Mouse (Mus musculus) forebrain, embryonic 10.5 days (tissue): ENCODE results near the gene Fam71a. TPM values are rescaled to one million over a fixed set of nuclear protein-coding genes. Genes with fewer than 3 reads are reported as not detected.

Experiments used
- DNase-seq: peaks from one replicate; pipeline ENCODE4 v3.0.0-alpha.2; 2017; ENCODE audit warnings: low spot score; ENCODE audit errors: extremely low spot score
- H3K27ac ChIP-seq: fragments of 300-500 bp; sonication (generic); 2 replicates; pipeline ENCODE4 v1.5.1; 2016; ENCODE audit warnings: mild to moderate bottlenecking
- H3K27me3 ChIP-seq: fragments of 300-500 bp; sonication (generic); 2 replicates; pipeline ENCODE4 v1.6.1; 2016; ENCODE audit warnings: mild to moderate bottlenecking; ENCODE audit not compliant: poor library complexity, severe bottlenecking
- H3K36me3 ChIP-seq: fragments of 300-500 bp; sonication (generic); replicated peaks from 2 replicates; pipeline ENCODE4 v1.6.1; 2016; ENCODE audit warnings: mild to moderate bottlenecking, moderate library complexity
- H3K4me1 ChIP-seq: fragments of 300-500 bp; sonication (generic); 2 replicates; pipeline ENCODE4 v1.6.1; 2016
- H3K4me3 ChIP-seq: fragments of 300-500 bp; sonication (generic); 2 replicates; pipeline ENCODE4 v1.5.1; 2016; ENCODE audit warnings: mild to moderate bottlenecking, moderate library complexity
- H3K9me3 ChIP-seq: fragments of 300-500 bp; sonication (generic); 2 replicates; pipeline ENCODE4 v1.6.1; 2016; ENCODE audit warnings: mild to moderate bottlenecking, moderate library complexity
- WGBS: fragments of 180-500 bp; shearing (Covaris S2); methylation state at CpG from one replicate; pipeline ENCODE4 v1.1.7; 2016; 5-methylcytosine and 5-hydroxymethylcytosine counted together
- polyA plus RNA-seq: library from polyadenylated mRNA; unstranded; fragments of >200 nt; fragmentation: Nextera tagmentation; extraction: Ambion mirVana; gene quantifications from 2 replicates; pipeline ENCODE4 v1.2.1, GENCODE M21; 2016

The Fam71a gene
- polyA plus RNA-seq, 1 experiment from 2014 or later, result not detected

- no peaks in the 10 kb centered on the region for H3K36me3 ChIP-seq
- 62% methylated on average over 6 of the region's 6 CpGs for WGBS
- H3K27ac ChIP-seq, result no peak overlapping the region
- H3K9me3 ChIP-seq, result no peaks in the 10 kb centered on the region
- H3K4me3 ChIP-seq, result no peak overlapping the region
- no peak for DNase-seq
- H3K27me3 ChIP-seq, result peaks cover 84% of the 10 kb centered on the region
- peaks cover 26% of the 10 kb centered on the region for H3K4me1 ChIP-seq
These were observed 25.2 kb upstream of the Fam71a start for GRCm38 (mm10) chr1:191189671-191190372.

DNA sequence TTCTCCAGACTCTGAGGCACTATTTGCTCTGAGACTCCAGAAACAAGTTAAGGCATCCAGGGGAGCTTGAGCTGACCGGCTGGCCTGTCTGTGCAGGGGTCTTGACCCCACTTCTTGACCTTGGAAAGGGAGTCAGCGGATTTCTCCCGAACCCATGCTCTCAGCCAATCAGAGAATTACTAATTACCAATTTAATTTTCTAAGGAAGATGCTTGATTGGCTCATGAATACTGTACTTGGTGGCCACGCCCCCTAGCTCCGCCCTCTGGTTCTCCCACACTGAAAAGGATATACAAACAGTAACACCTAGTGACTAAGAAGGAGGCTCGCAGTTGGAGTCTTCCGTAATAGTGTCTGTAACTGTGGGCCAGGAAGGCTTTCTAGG is 21.8 kb upstream of the Fam71a start:
- Histone ChIP-seq H3K9me3 (no peaks in the 10 kb centered on the region), H3K4me3 (peak overlapping the region; percentile 62; the same call in 1 of the 2 replicates), H3K27ac (no peak overlapping the region), H3K36me3 (no peaks in the 10 kb centered on the region), H3K4me1 (peaks cover 60% of the 10 kb centered on the region), H3K27me3 (peaks cover 97% of the 10 kb centered on the region)
- WGBS, result 5% methylated on average over 7 of the region's 7 CpGs
- DNase-seq, result no peak

DNA sequence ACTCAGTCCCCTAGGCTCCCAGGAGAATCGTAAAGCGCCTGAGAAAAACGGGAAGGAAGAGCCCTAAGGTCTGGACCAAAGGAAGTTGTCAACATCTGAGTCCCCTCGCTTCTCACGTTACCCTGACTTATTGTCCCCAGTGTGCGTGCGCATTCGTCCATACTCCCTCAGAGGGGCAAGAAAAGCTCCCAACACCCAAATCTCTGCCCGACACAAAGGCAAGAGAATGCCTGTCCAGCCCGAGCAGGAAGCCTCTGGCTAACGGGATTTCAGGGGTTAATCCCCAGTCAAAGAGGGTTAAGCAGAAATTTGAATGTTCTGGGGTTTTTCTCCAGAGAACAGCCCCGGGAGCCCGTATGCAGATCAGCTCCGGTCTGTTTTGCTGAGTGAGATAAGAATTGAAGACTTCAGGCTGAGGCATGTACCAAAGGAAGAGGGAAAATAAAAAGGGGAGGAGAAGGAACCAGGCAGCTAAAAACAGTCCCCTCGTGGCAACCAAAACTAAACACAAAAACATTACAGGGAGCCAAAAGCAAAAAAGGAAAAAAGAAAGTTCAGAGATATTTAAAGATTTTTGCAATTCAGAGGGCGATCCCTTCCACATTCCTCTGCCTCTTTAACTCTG is 21.3 kb upstream of the Fam71a start:
- 0 out of 2 replicates have a peak overlapping the region, but pooled peaks have one; percentile 20 for H3K27ac ChIP-seq
- no peaks in the 10 kb centered on the region for H3K36me3 ChIP-seq
- peak overlapping the region; percentile 62 for H3K4me3 ChIP-seq
- H3K27me3 ChIP-seq, result peaks cover 97% of the 10 kb centered on the region
- H3K4me1 ChIP-seq, result peaks cover 63% of the 10 kb centered on the region
- under 1% methylated on average over 16 of the region's 16 CpGs for WGBS
- no peaks in the 10 kb centered on the region for H3K9me3 ChIP-seq
- DNase-seq, result peak; percentile 52

- H3K9me3 ChIP-seq, result no peaks in the 10 kb centered on the region
- H3K36me3 ChIP-seq, result no peaks in the 10 kb centered on the region
- H3K4me1 ChIP-seq, result peaks cover 65% of the 10 kb centered on the region
- under 1% methylated on average over 22 of the region's 22 CpGs for whole genome bisulfite sequencing
- peak; percentile 47 for DNase-seq
- peak overlapping the region; percentile 62 for H3K4me3 ChIP-seq
- peaks cover 97% of the 10 kb centered on the region for H3K27me3 ChIP-seq
- no peak overlapping the region for H3K27ac ChIP-seq
These were observed 20.2 kb upstream of the Fam71a start for GRCm38 (mm10) chr1:191184841-191185251.

GRCm38 (mm10) chr1:191184066-191184815 is 19.6 kb upstream of the Fam71a start:
- H3K4me3 ChIP-seq, result peak overlapping the region; percentile 62
- H3K9me3 ChIP-seq, result no peaks in the 10 kb centered on the region
- no peaks in the 10 kb centered on the region for H3K36me3 ChIP-seq
- peak; percentile 57 for DNase-seq
- peak overlapping the region; percentile 79 for H3K27ac ChIP-seq
- peaks cover 97% of the 10 kb centered on the region for H3K27me3 ChIP-seq
- peaks cover 71% of the 10 kb centered on the region for H3K4me1 ChIP-seq
- WGBS, result 1% methylated on average over 42 of the region's 42 CpGs

GRCm38 (mm10) chr1:191183163-191184065 is 18.8 kb upstream of the Fam71a start:
- Histone ChIP-seq H3K27me3 (peaks cover 97% of the 10 kb centered on the region), H3K27ac (peak overlapping the region; percentile 79), H3K36me3 (no peaks in the 10 kb centered on the region), H3K9me3 (no peaks in the 10 kb centered on the region), H3K4me3 (peak overlapping the region; percentile 62), H3K4me1 (peaks cover 79% of the 10 kb centered on the region)
- peak; percentile 86 for DNase-seq
- WGBS, result under 1% methylated on average over 67 of the region's 67 CpGs

DNA sequence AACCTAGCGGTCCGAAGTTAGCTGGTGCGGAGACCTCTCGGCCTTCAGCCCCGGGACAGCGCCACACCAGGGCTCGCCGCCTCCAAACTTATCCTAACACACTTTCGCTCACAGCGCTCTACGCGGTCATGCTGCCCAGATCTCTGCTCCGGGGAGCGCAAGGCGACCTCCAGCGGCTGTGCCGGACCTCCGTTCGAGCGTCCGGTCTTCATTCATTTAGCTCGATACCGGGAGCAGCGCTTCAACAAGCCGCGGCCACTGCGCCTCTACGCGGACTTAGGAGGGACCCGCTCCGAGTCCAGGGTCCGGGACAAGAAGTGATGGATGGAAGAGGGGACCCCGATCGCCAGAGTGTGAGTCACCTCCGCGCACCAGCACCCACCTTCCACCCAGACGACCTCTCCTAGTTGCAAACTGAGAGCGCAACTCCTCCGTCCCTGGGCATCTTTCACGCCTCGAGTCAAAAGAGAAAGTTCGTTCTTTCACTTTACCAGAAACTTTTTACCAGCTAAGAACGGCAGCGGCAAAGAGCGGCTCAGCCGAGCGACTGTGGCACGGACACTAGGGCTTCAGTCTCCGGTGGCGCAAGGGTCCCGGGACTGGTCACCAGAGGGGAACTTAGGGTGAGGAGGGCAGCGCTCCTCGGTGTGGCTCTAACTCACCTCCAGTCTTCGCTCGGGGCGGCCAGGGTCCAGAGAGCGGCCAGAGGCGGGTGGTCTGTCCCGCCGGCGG is 18.0 kb upstream of the Fam71a start:
- Histone ChIP-seq H3K36me3 (no peaks in the 10 kb centered on the region), H3K27ac (peak overlapping the region; percentile 79), H3K4me3 (peak overlapping the region; percentile 62), H3K4me1 (peaks cover 87% of the 10 kb centered on the region), H3K27me3 (peaks cover 97% of the 10 kb centered on the region), H3K9me3 (no peaks in the 10 kb centered on the region)
- WGBS, result under 1% methylated on average over 61 of the region's 61 CpGs
- DNase-seq, result peak; percentile 76

- Histone ChIP-seq H3K27ac (no peak overlapping the region), H3K4me1 (peaks cover 88% of the 10 kb centered on the region), H3K36me3 (no peaks in the 10 kb centered on the region), H3K4me3 (peak overlapping the region; percentile 62), H3K27me3 (peaks cover 89% of the 10 kb centered on the region), H3K9me3 (no peaks in the 10 kb centered on the region)
- 50% methylated on average over 12 of the region's 12 CpGs for WGBS
- DNase-seq, result no peak
These were observed 17.0 kb upstream of the Fam71a start for GRCm38 (mm10) chr1:191181469-191182259.

- 70% methylated on average over 4 of the region's 4 CpGs for WGBS
- H3K27ac ChIP-seq, result no peak overlapping the region
- no peak for DNase-seq
- no peak overlapping the region for H3K4me3 ChIP-seq
- no peaks in the 10 kb centered on the region for H3K36me3 ChIP-seq
- H3K27me3 ChIP-seq, result peaks cover 76% of the 10 kb centered on the region
- H3K9me3 ChIP-seq, result no peaks in the 10 kb centered on the region
- H3K4me1 ChIP-seq, result peaks cover 76% of the 10 kb centered on the region
These were observed 15.8 kb upstream of the Fam71a start for GRCm38 (mm10) chr1:191180397-191180796.

DNA sequence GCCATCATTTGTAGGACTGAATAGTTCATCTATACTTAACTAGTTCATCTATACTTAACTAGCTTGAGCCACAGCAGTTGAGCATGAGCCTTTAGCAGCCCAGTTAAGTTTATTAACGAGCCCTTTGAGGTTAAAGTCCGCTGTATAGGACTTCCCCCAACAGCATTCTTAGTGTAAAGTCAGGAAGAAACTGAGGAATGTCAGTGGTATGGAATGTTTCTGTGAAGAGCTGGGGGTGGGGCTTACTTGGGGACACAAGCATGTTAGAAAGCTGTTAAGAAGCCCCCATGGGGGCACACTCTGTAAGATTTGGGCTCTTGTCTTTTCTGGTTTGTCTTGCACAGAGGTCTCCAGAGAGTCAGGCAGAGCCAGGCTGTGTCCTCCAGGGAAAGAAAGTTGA is 15.2 kb upstream of the Fam71a start:
- Histone ChIP-seq H3K27me3 (peaks cover 71% of the 10 kb centered on the region), H3K36me3 (no peaks in the 10 kb centered on the region), H3K4me1 (peaks cover 70% of the 10 kb centered on the region), H3K4me3 (no peak overlapping the region), H3K9me3 (no peaks in the 10 kb centered on the region), H3K27ac (no peak overlapping the region)
- DNase-seq, result no peak
- WGBS, result 41% methylated on average over 2 of the region's 2 CpGs

DNA sequence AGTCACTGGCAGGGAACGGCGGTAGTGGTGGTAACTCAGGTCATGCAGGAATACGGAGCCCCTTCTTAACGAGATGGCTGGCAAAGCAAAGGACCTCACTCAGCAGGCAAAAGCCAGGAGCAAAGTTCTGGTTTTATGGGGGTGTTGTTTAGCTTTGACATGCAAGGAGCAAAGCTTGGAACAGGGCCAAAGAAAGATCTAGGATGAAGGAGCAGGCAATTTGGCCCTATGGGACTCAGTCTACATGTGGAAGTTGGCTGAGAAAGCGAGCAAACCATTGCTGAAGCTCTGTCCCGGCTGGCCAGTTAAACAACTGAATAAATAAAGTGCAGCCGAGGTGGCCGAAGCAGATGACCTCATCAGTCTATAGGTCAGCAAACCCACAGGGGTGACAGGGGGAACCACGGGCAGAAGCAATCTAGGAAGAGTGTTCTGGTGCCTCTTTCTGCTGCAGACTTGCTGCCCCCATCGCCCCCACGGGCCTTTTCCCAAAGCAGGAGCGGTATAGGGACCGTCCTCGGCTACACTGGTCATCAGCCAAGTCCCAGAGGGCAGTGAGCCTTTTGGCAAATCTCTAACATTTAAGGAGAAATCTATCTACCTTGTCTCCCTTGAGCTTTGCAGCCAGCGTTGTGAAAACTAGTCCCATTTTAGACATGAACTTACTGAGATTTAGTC is 14.0 kb upstream of the Fam71a start:
- no peak overlapping the region for H3K27ac ChIP-seq
- H3K4me1 ChIP-seq, result peaks cover 58% of the 10 kb centered on the region
- no peak overlapping the region for H3K4me3 ChIP-seq
- peaks cover 59% of the 10 kb centered on the region for H3K27me3 ChIP-seq
- DNase-seq, result no peak
- no peaks in the 10 kb centered on the region for H3K36me3 ChIP-seq
- 42% methylated on average over 15 of the region's 15 CpGs for WGBS
- H3K9me3 ChIP-seq, result no peaks in the 10 kb centered on the region
